Mouse (Mus musculus) layer of hippocampus, postnatal 36 days (tissue): ENCODE measurements around the gene Thop1. TPM values are rescaled to one million over a fixed set of nuclear protein-coding genes. Genes with fewer than 3 reads are reported as not detected.
"Not testable (repeated sequence)": the region's sequence is repeated elsewhere in the genome, so short reads cannot be mapped to it uniquely, and the experiment has no call there.

Experiments used
- DNase-seq, 2 experiments: peaks; one replicate each; pipeline ENCODE4 v3.0.0; 2022
- total RNA-seq, 2 experiments: library from RNA; stranded (reverse); gene quantifications; 2 replicates each; pipeline ENCODE4 v1.2.3; 2021

The Thop1 gene
- total RNA-seq, 2 experiments from 2014 or later = 48.9 to 55.3 TPM

GRCm38 (mm10) chr10:81058896-81059295 lies 10.9 kb upstream of the Thop1 start:
- DNase-seq = no peak

DNA sequence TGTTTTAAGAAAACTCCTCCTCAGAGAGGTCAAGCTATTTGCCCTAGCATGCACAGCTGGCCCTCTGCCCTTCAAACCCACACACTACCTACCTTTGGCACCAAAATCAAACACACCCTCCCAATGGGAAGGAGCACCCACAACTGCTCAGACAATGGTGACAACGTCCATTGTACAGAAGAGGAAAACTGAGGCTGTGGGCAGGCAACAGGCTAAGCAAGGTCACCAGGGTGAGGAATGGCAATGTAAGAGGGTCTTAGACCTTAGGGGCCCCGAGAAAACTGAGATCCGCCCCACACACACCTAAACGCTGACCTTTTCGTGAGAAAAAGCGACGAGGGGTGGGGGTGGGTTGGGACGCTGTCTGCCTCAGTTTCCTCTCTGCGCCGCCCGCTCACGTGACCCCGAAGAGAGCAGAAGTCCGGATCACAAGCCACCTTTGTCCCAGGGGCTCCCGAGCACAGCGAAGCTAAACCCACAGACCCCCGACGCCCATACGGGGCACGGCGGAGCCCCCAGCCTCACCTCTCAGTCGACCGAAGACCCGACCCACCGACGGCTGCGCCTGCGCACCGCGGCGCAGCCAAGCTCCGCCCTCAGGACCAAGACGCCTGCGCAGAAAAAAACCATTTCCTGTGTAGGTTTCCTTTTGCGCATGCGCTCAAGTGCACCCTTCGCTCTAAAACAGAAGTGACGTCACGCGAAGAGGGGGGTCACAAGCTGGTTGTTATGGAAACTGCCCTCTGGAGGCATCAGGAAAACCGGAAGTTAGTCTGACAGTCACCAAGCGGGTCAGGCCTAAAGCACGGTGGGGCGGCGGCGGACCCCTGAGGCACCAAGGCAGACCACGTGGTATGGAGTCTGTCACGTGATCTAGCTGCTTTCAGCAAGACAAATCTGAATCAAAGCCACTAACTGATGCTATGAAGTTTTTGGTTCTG lies 10.0 kb upstream of the Thop1 start, which contains the start of gene Sgta:
TSS of gene Sgta (minus strand) at position 579 of the 941 bp plus-strand sequence.
- peak; percentile 99 for DNase-seq

DNA sequence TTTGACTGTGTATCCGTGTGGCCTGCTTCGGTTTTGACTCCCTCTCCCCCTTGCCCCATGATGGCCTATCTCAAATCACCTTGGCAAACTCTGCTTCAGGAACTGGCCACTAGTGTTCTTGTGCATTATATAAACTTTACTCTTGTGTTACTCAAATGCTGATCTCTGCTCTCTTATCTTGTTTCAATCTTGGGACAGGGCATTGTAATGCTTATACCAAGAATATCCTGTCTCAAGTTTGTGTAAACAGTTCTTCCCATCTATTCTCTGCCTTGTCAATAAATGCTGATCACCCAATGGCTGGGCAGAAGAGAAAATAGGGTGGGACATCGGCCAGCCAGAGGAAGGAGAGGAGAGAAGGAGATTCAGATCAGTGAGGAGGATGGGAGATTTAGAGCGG lies 7.1 kb upstream of the Thop1 start:
- no peak for DNase-seq

DNA sequence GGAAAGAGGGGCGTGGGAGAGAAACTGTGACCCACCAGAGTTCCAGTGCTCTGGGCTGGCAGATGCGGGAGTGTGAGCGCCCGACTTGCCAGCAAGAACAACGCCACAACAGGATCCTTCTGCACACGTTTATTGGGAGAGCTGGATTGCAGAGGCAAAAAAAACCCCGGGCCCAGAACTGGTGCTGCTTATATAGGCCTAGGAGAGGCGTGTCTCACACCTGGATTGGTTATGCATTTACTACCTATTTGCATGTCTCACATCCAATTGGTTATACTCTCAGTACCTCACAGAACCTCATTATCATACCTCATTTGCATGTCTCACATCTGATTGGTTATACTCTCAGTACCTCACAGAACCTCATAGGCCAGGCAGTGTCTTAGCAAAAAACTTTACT lies 5.3 kb upstream of the Thop1 start:
- not testable (repeated sequence) for DNase-seq

DNA sequence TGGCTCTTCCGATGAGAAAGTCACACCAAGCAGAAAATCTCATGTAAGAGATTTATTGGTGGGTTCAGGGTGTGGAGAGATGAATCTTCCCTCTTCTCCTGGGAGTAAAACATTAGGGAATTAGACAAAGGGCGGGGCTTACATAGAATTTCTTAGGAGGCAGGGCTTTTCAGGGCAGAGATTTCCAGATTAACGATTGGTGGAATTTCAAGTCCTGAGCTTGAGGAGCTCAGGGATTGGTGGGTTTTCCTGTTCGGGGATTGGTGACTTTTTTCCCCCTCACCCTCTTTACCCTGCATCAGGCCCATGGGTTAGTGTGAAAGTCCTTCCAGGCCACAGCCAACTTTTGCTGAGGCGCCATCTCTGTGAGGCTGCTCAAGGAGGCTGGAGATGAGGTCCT lies 1.1 kb upstream of the Thop1 start:
- DNase-seq = no peak

- DNase-seq = no peak
Observed at GRCm38 (mm10) chr10:81072290-81072689, 2.5 kb downstream of the Thop1 start.

DNA sequence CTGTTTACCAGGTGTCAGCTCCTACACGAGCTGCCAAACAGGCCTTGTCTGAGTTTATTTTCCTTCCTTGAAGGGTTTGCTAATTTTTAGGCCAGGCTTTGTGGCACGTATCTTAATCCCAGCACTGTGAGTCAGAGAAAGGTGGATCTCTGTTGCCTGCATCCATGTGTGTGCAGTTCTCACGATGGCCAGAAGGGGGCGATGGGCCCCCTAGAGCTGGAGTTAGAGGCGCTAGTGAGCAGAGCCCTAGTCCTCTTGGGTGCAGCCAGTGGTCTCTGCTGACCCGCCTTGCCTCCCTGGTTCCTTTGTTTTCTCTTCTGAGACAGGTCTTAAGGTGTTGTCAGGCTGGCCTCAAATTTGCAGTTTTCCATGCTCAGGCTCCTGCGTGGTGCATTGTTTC lies 3.6 kb downstream of the Thop1 start:
- DNase-seq = no peak

DNA sequence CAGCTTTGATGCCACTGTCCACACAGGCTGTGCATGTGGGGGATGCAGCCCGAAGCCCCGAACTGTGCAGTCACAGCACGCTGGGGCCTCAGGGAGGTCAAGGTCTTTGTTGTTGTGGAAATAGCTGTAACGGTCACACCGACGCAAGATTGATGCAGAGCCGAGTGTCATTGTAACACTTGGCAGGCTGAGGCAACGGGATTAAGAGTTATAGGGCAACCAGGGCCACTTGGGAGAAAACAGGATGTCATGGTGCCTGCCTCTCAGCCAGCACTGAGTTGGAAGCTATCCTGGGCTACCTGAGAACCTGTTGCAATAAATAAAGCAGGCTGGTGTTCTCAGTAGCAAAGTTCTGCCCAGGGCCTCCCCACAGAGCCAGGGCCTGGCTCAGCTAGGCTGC lies 5.9 kb downstream of the Thop1 start:
- no peak for DNase-seq

GRCm38 (mm10) chr10:81076356-81076755 lies 6.5 kb downstream of the Thop1 start:
- DNase-seq = no peak

DNA sequence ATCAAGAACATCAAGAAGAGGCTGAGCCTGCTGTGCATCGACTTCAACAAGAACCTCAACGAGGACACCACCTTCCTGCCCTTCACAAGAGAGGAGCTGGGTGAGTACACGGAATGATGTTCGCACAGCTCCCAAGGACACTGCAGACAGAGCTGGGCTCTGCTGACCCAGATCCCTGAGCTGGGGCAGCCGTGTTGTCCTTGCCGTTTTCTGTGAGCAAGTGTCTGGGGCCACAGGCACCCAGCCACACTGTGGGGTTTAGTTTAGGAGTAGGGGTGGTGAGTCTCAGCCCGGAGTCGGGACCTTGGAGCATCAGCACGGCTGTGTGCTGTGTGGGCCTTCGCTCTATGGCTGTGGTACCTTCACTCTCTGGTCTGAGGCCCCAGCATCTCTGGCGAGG lies 8.1 kb downstream of the Thop1 start:
- DNase-seq = no peak

DNA sequence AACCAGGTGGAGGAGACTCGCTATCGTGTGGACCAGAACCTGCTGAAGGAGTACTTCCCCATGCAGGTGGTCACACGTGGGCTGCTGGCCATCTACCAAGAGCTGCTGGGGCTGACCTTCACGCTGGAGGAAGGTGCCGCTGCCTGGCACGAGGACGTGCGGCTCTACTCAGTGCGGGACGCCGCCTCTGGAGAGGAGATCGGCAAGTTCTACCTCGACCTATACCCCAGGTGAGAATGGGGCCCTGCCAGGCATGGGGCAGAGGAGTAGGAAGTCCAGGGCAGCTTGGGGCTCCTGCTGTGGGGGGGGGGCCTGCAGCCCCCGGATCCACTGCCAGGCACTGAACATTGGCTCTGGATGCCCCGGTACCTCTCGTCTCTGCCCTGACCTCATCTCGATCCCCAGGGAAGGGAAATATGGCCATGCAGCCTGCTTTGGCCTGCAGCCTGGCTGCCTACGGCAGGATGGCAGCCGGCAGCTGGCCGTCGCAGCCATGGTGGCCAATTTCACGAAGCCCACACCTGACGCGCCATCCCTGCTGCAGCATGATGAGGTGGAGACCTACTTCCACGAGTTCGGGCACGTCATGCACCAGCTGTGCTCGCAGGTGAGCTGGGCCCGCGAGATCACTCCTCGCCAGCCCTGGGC lies 10.3 kb downstream of the Thop1 start:
- DNase-seq = no peak

GRCm38 (mm10) chr10:81082168-81082960 lies 12.5 kb downstream of the Thop1 start:
- DNase-seq = peak; percentile 63 to 71

DNA sequence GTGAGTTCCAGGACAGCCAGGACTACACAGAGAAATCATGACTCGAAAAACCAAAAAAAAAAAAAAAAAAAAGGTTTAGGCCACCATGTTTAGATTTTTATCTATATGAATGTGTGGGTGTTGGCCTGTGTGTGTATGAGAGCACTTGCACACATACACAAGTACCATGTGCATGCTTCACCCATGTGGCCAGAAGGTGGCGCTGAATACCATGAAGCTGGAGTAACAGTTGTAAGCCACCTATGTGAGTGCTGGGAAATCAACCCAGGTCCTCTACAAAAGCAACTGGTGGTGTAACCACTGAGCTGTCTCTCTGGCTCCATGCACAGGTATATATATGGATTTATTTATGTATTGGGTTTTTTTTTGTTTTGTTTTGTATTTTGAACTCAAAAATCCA lies 17.2 kb downstream of the Thop1 start:
- no peak for DNase-seq

GRCm38 (mm10) chr10:81089216-81089615 lies 19.4 kb downstream of the Thop1 start:
- DNase-seq = no peak

DNA sequence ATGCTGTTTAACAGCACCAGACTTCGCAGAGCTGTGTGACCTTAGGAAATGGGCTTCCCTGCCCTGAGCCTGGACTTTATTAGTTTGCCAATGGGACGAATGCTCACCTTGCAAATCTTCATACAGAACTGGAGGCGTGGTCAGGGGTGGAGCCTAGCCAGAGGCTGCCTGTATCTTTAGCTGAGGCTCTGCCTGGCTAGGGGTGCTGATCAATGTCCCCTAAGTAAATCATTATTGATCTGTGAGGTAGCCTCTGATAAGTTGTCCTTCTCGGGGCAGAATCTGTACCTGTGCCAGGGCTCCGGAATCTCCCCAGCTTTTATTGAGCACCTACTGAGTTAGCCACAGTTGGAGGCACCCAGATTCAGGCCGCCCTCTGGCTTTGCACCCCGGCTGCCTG lies 20.8 kb downstream of the Thop1 start:
- no peak for DNase-seq

GRCm38 (mm10) chr10:81092465-81093250 lies 22.8 kb downstream of the Thop1 start:
- no peak for DNase-seq

- DNase-seq = no peak
Observed at GRCm38 (mm10) chr10:81094931-81095678, 25.3 kb downstream of the Thop1 start.

DNA sequence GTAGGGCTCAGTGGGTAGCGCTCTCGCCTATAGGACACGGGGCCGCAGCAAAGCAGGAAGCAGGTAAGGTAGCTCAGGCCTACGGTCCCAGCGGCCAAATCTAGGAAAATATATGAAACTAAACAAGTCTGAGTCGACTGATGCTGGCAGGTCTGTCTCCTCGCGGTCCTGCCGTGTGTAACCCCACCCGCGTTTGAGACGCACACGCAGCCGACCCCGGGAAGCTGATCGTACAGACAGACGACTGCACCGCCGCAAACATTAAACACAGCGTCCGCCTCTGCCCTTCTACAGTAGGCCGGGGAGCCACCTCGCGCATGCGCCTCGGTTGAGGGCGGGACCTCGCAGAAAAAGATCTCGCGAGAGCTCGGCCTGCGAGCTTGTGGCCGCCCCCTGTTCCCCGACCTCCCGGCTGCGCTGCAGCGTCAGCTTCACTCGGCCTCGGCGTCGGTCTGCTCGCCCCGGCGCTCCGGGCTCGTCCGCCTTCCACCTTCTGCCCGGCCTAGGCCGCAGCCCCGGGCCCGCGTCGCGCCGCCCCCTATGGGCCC lies 35.8 kb downstream of the Thop1 start, which contains the start of gene Map2k2:
TSS of gene Map2k2 (plus strand) at position 351 of the 548 bp plus-strand sequence.
- peak; percentile 96 to 97 for DNase-seq

- peak; percentile 82 to 83 for DNase-seq
Observed at GRCm38 (mm10) chr10:81106113-81106721, 36.4 kb downstream of the Thop1 start.

DNA sequence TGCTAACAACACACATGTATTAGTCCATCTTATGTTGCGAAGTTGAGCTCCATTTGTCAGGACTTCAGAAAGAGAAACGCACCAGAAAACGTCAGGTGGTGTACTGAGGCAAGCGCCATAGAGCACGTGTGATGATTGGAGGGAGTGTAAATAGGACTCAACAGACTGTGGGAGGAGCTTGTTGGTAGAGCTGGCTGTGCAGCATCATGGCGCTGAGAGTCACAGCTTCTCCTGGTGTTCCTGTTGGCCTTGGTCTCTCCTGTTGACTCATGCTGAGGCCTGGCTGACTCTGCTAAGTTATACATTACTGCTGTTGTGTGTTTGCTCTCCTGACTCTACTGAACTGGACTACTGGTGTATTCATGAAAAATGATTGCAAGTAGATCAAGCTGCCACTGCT lies 43.1 kb downstream of the Thop1 start:
- DNase-seq = no peak
